Mouse (Mus musculus) forebrain, embryonic 16.5 days (tissue): ENCODE data around the gene Best3. TPM values are rescaled to one million over a fixed set of nuclear protein-coding genes. Genes with fewer than 3 reads are reported as not detected.
"Not testable (repeated sequence)": the region's sequence is repeated elsewhere in the genome, so short reads cannot be mapped to it uniquely, and the experiment has no call there.

Source experiments
- ATAC-seq: fragments of 200-750 bp; cut with Nextera tagmentation; 2 replicates; pipeline ENCODE4 v1.8.0; 2017; ENCODE audit warnings: mild to moderate bottlenecking, moderate library complexity
- H3K27ac ChIP-seq: fragments of 300-500 bp; sonication (generic); 2 replicates; pipeline ENCODE4 v1.5.1; 2014; ENCODE audit warnings: low read length, control low read depth
- H3K27me3 ChIP-seq: fragments of 300-500 bp; sonication (generic); replicated peaks from 2 replicates; pipeline ENCODE4 v1.6.1; 2014; ENCODE audit warnings: low read length; ENCODE audit not compliant: control insufficient read depth, insufficient read depth
- H3K36me3 ChIP-seq: fragments of 300-500 bp; sonication (generic); 2 replicates; pipeline ENCODE4 v1.6.1; 2014; ENCODE audit not compliant: control insufficient read depth, insufficient read depth
- H3K4me1 ChIP-seq: fragments of 300-500 bp; sonication (generic); replicated peaks from 2 replicates; pipeline ENCODE4 v1.6.1; 2014; ENCODE audit warnings: low read length; ENCODE audit not compliant: control insufficient read depth, insufficient read depth
- H3K4me2 ChIP-seq: fragments of 300-500 bp; sonication (generic); 2 replicates; pipeline ENCODE4 v1.6.1; 2014; ENCODE audit warnings: mild to moderate bottlenecking, low read length, control low read depth
- H3K4me3 ChIP-seq: fragments of 300-500 bp; sonication (generic); replicated peaks from 2 replicates; pipeline ENCODE4 v1.5.1; 2014; ENCODE audit warnings: mild to moderate bottlenecking, low read length, control low read depth
- H3K9ac ChIP-seq: fragments of 300-500 bp; sonication (generic); replicated peaks from 2 replicates; pipeline ENCODE4 v1.6.1; 2014; ENCODE audit warnings: low read depth, low read length, control low read depth
- H3K9me3 ChIP-seq: fragments of 300-500 bp; sonication (generic); 2 replicates; pipeline ENCODE4 v1.6.1; 2016; ENCODE audit warnings: low read length; ENCODE audit not compliant: control insufficient read depth
- WGBS: fragments of 180-500 bp; shearing (Covaris S2); extraction: QIAGEN DNeasy Blood & Tissue Kit; methylation state at CpG from one replicate; pipeline ENCODE4 v1.1.7; 2014; 5-methylcytosine and 5-hydroxymethylcytosine counted together
- polyA plus RNA-seq: library from polyadenylated mRNA; unstranded; fragments of >200 nt; fragmentation: Nextera tagmentation; extraction: Ambion mirVana; gene quantifications from 2 replicates; pipeline ENCODE4 v1.2.1, GENCODE M21; 2015

Best3 gene
- polyA plus RNA-seq, 1 experiment from 2014 or later = not detected

GRCm38 (mm10) chr10:117013689-117014390, 27.7 kb downstream of the Best3 start:
- Histone ChIP-seq H3K27ac (no peak overlapping the region), H3K9ac (no peak overlapping the region), H3K27me3 (no peaks in the 10 kb centered on the region), H3K4me2 (peak overlapping the region; percentile 2; the same call in 1 of the 2 replicates), H3K9me3 (no peaks in the 10 kb centered on the region), H3K4me3 (no peak overlapping the region), H3K36me3 (no peaks in the 10 kb centered on the region), H3K4me1 (peaks cover 4% of the 10 kb centered on the region; the same call in 1 of the 2 replicates)
- peak; percentile 75 for ATAC-seq
- 33% methylated on average over 12 of the region's 12 CpGs for WGBS

- no peak overlapping the region for H3K4me3 ChIP-seq
- ATAC-seq = no peak
- H3K36me3 ChIP-seq = no peaks in the 10 kb centered on the region
- H3K9ac ChIP-seq = no peak overlapping the region
- H3K4me2 ChIP-seq = no peak overlapping the region
- no peak overlapping the region for H3K27ac ChIP-seq
- peaks cover 4% of the 10 kb centered on the region; the same call in 1 of the 2 replicates for H3K4me1 ChIP-seq
- H3K9me3 ChIP-seq = no peaks in the 10 kb centered on the region
- no peaks in the 10 kb centered on the region for H3K27me3 ChIP-seq
- WGBS = 90% methylated on average over 5 of the region's 5 CpGs
These were observed 28.5 kb downstream of the Best3 start for GRCm38 (mm10) chr10:117014565-117014964.

- ATAC-seq = no peak
- H3K9me3 ChIP-seq = no peaks in the 10 kb centered on the region
- no peak overlapping the region for H3K4me2 ChIP-seq
- no peaks in the 10 kb centered on the region for H3K36me3 ChIP-seq
- peaks cover 4% of the 10 kb centered on the region; the same call in 1 of the 2 replicates for H3K4me1 ChIP-seq
- H3K9ac ChIP-seq = no peak overlapping the region
- H3K27me3 ChIP-seq = peaks cover 3% of the 10 kb centered on the region; the same call in 1 of the 2 replicates
- no peak overlapping the region for H3K4me3 ChIP-seq
- no peak overlapping the region for H3K27ac ChIP-seq
- WGBS = 42% methylated on average over 7 of the region's 7 CpGs
These were observed 32.2 kb downstream of the Best3 start for GRCm38 (mm10) chr10:117018281-117018840.

- WGBS = 23% methylated on average over 21 of the region's 21 CpGs
- Histone ChIP-seq H3K9ac (no peak overlapping the region), H3K9me3 (no peaks in the 10 kb centered on the region), H3K36me3 (no peaks in the 10 kb centered on the region), H3K4me1 (0 out of 2 replicates have a peak, but pooled peaks cover 2% of the 10 kb centered on the region), H3K27ac (no peak overlapping the region), H3K4me2 (no peak overlapping the region), H3K4me3 (no peak overlapping the region), H3K27me3 (peaks cover 3% of the 10 kb centered on the region; the same call in 1 of the 2 replicates)
- ATAC-seq = no peak
These were observed 35.1 kb downstream of the Best3 start for GRCm38 (mm10) chr10:117021020-117021754.

- Histone ChIP-seq H3K4me2 (no peak overlapping the region), H3K4me1 (0 out of 2 replicates have a peak, but pooled peaks cover 1% of the 10 kb centered on the region), H3K27ac (no peak overlapping the region), H3K9ac (no peak overlapping the region), H3K36me3 (no peaks in the 10 kb centered on the region), H3K27me3 (peaks cover 3% of the 10 kb centered on the region; the same call in 1 of the 2 replicates), H3K4me3 (no peak overlapping the region), H3K9me3 (no peaks in the 10 kb centered on the region)
- 70% methylated on average over 16 of the region's 16 CpGs for WGBS
- ATAC-seq = no peak
These were observed 37.6 kb downstream of the Best3 start for GRCm38 (mm10) chr10:117023693-117024092.

- not testable (repeated sequence) for ATAC-seq, H3K4me2 ChIP-seq, H3K27me3 ChIP-seq, H3K9ac ChIP-seq, H3K27ac ChIP-seq, H3K9me3 ChIP-seq, H3K4me3 ChIP-seq, H3K36me3 ChIP-seq, H3K4me1 ChIP-seq
These were observed 39.7 kb downstream of the Best3 start for GRCm38 (mm10) chr10:117025776-117026175.

- Histone ChIP-seq H3K27ac (no peak overlapping the region), H3K4me3 (no peak overlapping the region), H3K27me3 (peaks cover 3% of the 10 kb centered on the region; the same call in 1 of the 2 replicates), H3K9ac (no peak overlapping the region), H3K4me2 (no peak overlapping the region), H3K4me1 (no peaks in the 10 kb centered on the region), H3K9me3 (no peaks in the 10 kb centered on the region), H3K36me3 (no peaks in the 10 kb centered on the region)
- ATAC-seq = no peak
- 85% methylated on average over 8 of the region's 8 CpGs for WGBS
These were observed 40.1 kb downstream of the Best3 start for GRCm38 (mm10) chr10:117026176-117026575.

- no peak for ATAC-seq
- 91% methylated on average over 3 of the region's 3 CpGs for WGBS
- Histone ChIP-seq H3K9me3 (no peaks in the 10 kb centered on the region), H3K4me3 (no peak overlapping the region), H3K9ac (no peak overlapping the region), H3K4me1 (no peaks in the 10 kb centered on the region), H3K27ac (no peak overlapping the region), H3K4me2 (no peak overlapping the region), H3K27me3 (no peaks in the 10 kb centered on the region), H3K36me3 (no peaks in the 10 kb centered on the region)
These were observed 45.0 kb downstream of the Best3 start for GRCm38 (mm10) chr10:117031160-117031559.

- ATAC-seq = no peak
- H3K36me3 ChIP-seq = no peaks in the 10 kb centered on the region
- 28% methylated on average over 8 of the region's 8 CpGs for WGBS
- no peak overlapping the region for H3K4me3 ChIP-seq
- no peaks in the 10 kb centered on the region for H3K9me3 ChIP-seq
- no peak overlapping the region for H3K4me2 ChIP-seq
- no peaks in the 10 kb centered on the region for H3K27me3 ChIP-seq
- H3K4me1 ChIP-seq = no peaks in the 10 kb centered on the region
- H3K27ac ChIP-seq = no peak overlapping the region
- no peak overlapping the region for H3K9ac ChIP-seq
These were observed 47.7 kb downstream of the Best3 start for GRCm38 (mm10) chr10:117033785-117034184.
